Mouse (Mus musculus) spleen, postnatal 36 days (tissue): ENCODE results near the gene Foxp1.

Experiments
- DNase-seq, 2 experiments: peaks; one replicate each; pipeline ENCODE4 v3.0.0; 2022; ENCODE audit warnings: low spot score in 2 of 2, mixed read lengths in 1 of 2

The Foxp1 gene

GRCm38 (mm10) chr6:99260941-99261736 is 261.4 kb downstream of the Foxp1 start:
- DNase-seq, result peak; percentile 57 to 71

GRCm38 (mm10) chr6:99258346-99258745 is 264.2 kb downstream of the Foxp1 start:
- no peak for DNase-seq

DNA sequence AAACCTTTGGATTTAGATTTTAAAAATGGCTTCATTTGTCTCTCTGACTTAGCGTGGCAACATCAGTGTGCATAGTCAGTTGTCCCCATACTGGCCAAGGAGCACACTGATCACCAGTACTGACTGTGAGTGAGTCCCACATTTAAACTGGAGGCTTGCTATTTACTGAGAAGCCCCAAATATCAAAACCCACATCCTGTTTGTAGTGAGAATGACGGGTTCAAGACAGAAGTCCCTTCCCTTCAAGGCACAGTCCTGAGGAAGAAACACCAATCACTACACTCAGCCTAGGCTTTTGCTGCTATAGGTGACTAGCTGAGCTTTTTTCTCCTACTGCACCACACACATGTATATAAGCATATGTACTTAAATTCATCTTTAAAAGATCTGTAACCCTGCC is 264.8 kb downstream of the Foxp1 start:
- peak in 1 of 2 experiments; percentile 37 for DNase-seq

- no peak for DNase-seq
Observed at GRCm38 (mm10) chr6:99253331-99253730, 269.2 kb downstream of the Foxp1 start.

- no peak for DNase-seq
Observed at GRCm38 (mm10) chr6:99252816-99253215, 269.7 kb downstream of the Foxp1 start.

DNA sequence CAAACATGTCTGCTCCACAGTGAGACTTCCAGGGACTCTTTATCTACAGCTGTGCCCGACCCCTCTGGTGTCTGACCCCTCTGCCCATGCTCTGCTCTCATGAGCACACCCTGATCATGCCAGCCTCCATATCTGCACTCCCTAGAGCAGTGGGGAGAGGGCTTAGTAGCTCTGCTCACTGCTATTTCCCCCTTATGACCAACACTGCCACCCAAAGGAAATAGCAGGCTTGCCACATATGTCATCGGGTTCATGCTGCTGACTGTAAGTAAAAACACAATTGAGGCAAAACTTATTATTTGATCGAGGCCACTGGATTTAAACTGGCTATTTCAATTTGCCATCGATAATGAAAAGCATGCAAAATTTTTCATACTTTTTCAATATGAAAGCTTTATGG is 270.6 kb downstream of the Foxp1 start:
- no peak for DNase-seq

- DNase-seq, result no peak
Observed at GRCm38 (mm10) chr6:99251222-99251621, 271.3 kb downstream of the Foxp1 start.

- DNase-seq, result no peak
Observed at GRCm38 (mm10) chr6:99249496-99250030, 273.0 kb downstream of the Foxp1 start.

DNA sequence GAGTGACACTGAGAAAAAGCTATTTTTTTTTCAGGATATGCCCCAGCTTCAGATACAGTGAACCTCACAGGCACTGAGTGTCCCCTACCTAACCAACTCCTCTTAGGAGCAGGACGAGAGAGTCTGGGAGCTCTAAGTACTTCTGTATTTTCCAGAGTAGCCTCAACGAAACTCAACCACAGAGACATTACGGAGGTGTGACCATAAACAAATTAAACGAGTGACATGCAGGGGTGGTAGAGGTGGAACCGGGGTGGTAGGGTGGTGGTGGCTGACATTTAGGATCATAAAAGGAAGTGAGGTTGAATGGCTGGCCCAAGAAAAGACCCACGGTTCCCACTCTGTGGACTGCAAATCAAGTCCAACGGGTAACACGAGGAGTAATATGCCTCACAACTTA is 274.1 kb downstream of the Foxp1 start:
- DNase-seq, result peak; percentile 66 to 67

GRCm38 (mm10) chr6:99241625-99242395 is 280.7 kb downstream of the Foxp1 start:
- peak; percentile 75 for DNase-seq

DNA sequence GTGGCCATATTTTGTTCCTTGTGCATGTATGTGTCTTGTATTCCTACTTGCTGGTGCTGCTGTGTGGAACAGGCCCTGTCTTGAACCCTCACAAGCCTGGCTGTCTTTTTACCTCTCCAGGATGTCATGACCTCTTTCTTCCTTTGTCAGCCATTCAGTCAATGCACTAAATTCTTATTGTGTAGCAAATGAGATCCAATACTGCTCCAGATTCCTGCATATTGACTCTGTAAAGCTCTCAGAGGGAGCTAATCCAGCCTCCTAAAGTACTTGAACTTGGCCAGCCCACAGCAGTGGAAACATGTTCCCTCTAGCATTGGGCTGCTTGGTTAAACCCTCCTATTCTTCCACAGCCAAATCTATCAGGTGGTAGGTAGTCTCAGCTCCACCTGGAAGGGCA is 281.8 kb downstream of the Foxp1 start:
- no peak for DNase-seq

DNA sequence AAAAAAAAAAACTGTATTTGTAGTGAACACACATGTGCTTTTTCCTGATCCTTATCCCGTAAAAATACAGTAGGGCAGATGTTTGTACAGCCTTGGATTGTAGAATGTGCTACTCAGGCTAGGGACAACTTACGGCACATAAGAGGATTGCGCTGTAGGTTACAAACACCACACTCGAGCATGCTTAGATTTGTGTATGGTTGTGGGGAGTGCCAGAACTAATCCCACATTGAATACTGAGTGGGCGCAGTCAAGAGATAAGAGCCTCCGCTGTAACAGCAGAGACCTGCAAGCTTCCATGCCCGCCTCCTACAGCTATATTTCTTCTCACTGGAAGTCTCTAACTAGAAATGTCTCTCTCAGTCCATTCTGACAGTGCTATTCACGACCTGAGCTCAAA is 286.9 kb downstream of the Foxp1 start:
- no peak for DNase-seq

- DNase-seq, result no peak
Observed at GRCm38 (mm10) chr6:99233411-99233810, 289.1 kb downstream of the Foxp1 start.

DNA sequence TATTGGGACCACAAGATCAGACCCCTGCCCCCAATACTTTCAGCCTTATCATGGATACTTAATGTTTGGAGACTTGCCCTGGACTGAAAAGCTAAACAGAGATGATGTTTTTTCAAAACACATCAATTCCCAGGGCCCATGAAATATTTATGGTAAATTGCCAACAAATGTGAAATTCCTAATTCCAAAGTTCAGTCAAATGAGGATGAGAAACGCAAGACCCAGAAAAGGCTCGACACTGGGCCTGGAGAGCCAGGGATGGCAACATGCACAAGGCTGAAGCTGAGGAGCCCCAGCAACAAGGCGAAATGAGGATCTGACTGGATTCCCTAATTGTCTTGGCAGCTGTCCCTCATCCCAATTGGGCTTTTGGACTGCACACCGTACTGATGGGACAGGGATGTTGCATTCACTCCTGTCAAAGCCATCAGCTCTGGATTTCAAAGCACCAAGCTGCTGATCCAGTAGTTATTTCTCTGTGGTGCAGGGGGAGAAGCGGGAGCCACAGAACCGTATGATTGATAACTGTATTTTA is 294.1 kb downstream of the Foxp1 start:
- DNase-seq, result no peak

DNA sequence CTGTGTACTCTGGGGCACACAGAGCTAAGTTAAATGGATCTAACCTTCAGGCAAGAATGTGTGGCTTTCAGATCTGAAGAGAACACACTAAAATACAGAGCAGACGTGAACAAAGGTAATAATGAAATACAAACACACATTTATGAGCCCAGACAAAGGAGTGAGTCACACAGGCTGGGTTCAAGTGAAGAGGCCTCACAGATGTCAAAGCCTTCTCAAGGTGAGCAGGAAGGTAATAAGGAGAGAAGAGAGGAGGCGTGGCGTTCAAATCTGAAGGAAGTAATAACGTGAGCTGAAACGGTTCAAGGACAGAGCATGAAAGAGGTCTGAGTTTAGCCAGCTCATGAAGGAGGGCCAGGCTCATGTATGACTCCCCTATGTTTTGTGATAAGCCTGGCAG is 301.4 kb downstream of the Foxp1 start:
- no peak for DNase-seq

DNA sequence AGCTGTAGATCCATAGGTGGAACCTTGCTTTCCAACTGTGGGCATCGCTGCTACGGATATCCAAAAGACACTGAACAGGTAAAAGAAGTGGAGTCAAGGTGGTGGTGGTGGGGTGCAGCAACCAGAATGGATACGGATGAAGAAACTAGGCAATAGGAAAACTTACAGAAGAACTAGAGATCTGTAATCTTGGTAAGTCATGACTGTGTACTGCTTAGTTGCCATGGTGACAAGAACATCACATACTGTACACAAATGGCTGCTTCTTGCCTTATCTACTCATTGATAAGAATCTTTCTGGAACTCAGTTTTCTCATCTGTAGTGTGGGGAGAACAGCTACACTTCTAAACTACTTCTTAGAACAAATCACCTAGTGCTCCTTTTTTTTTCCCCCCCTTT is 302.0 kb downstream of the Foxp1 start:
- no peak for DNase-seq

DNA sequence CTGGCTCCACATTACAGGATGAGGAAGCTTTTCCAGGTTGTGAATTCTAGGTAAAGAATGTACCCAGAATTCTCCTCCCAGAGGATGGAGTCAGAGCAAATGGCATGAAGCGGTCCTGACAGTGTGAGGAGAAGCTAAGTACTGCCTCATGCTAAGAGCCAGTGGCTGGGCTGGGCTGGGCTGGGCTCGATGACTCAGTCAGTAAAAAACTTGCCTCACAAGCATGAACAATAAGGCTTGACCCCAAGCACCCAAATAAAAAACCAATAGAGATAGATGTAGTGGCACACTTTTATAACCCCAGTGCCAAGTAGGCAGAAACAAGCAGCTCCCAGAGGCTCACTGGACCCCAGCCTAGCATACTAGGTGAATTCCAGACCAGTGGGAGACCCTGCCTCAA is 304.7 kb downstream of the Foxp1 start:
- DNase-seq, result no peak

DNA sequence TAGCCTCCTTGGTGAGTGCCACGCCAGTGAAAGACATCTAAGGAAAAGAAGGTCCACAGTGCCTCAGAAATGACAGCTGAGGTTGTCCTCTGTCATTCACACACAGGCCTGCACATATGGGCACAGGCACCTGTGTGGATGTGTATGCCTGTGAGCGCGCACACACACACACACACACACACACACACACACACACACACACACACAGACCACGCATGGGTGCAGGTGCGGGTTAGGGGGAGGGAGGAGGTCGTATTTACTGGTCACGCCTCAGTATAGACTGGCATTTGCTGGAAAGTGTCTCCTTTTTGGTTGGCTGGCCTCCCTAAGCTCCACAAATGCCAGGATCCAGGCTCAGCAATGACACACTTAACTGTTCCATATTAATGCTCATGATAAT is 305.4 kb downstream of the Foxp1 start:
- no peak for DNase-seq

GRCm38 (mm10) chr6:99212461-99212860 is 310.1 kb downstream of the Foxp1 start:
- no peak for DNase-seq

DNA sequence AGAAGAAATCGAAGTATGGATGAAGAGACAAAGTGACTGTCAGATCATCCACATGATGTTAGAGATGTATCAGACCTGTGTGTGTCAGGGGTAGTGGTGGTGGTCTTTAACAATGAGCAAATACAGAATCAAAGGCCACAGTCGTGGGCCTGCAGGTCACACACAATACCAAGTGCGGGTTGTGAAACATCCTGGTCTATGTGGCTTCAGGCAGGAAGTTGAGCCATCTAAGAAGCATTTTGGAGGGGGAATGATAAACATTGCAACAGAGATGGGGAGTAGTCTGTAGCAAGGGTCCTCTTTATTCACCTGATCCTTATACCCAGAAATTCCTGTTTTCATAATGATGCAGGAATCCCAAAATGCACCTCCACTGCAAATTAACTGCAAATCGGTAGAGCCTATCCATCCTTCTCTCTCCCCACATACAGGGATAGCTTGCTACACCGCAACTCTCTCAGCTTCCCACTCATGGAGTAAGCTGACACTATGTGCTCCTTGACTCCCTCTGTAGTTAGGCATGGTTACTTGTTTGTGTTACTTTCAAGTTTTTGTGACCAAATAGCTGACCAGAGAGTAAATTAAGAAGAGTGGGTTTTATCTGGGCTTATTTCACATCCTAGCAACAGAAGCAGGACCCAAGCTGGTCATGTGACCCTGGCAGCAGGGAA is 310.7 kb downstream of the Foxp1 start:
- no peak for DNase-seq

- no peak for DNase-seq
Observed at GRCm38 (mm10) chr6:99210161-99210560, 312.4 kb downstream of the Foxp1 start.
